ENCODE assay signal across 8 mouse cellular contexts in the genomic region with DNA sequence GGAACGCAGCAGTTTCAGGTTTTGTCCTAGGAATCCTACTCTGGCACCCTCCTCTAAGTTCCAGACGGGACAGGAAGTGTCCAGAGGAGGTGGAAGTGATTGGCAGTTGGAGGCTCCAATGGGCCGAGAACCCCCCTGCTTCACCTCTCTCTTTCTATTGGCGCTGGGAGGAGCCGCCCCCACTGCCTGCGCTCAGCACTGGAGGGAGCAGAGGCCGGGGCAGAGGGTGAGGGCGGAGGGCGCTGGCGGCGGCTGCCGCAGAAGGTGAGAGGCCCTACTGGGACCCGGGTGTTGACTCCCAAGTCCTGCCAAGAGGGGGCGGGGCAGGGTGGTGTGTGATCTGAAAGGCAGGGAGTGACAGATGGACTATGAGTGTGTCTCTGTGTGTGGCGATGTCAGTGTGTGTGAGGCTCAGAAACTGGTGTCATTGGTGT. TPM values are rescaled to one million over a fixed set of nuclear protein-coding genes. Genes with fewer than 3 reads are reported as not detected.
A peak's percentile ranks its signal among the peaks of the same experiment; 100 is the strongest.
DNase-seq lines count a peak whose midpoint lies in the region; ATAC-seq lines count a peak whose summit lies in the region.

No protein-coding gene starts in this region.

- H3K27ac ChIP-seq in forebrain, embryonic 13.5 days = peak overlapping the region; percentile 26; the same call in 1 of the 2 replicates
- peak overlapping the region; percentile 90 for H3K27ac ChIP-seq in lung, embryonic 15.5 days

- peak; percentile 97 for DNase-seq in Muller cell, postnatal 12 days (ENCODE audit: inconsistent ontology term)
- peak; percentile 90 for DNase-seq in cerebellum, adult 11 months
- DNase-seq in heart, postnatal 25 days (ENCODE audit: low spot score) = peak; percentile 94
- peak; percentile 59 to 74 for DNase-seq in layer of hippocampus, adult 18-20 months (ENCODE audit: low spot score in 2 of 2)
- peak; percentile 88 for DNase-seq in ovary, postnatal 10 days (ENCODE audit: low spot score)
- DNase-seq in thymus, postnatal 25 days = peak; percentile 63

- peak overlapping the region; percentile 37 for H3K4me3 ChIP-seq in forebrain, embryonic 13.5 days
- H3K4me3 ChIP-seq in lung, embryonic 15.5 days = peak overlapping the region; percentile 49

- no peaks in the 10 kb centered on the region for H3K36me3 ChIP-seq in forebrain, embryonic 13.5 days (ENCODE audit: poor library complexity, severe bottlenecking)
- 0 out of 2 replicates have a peak, but pooled peaks cover 6% of the 10 kb centered on the region for H3K36me3 ChIP-seq in lung, embryonic 15.5 days

- no peaks in the 10 kb centered on the region for H3K9me3 ChIP-seq in forebrain, embryonic 13.5 days (replicated peaks)
- H3K9me3 ChIP-seq in lung, embryonic 15.5 days = no peaks in the 10 kb centered on the region

- H3K9ac ChIP-seq in forebrain, embryonic 13.5 days = peak overlapping the region; percentile 60
- peak overlapping the region; percentile 51 for H3K9ac ChIP-seq in lung, embryonic 15.5 days

- under 1% methylated on average over 15 of the region's 15 CpGs for WGBS in forebrain, embryonic 13.5 days
- 0% methylated on average over 15 of the region's 15 CpGs for WGBS in lung, embryonic 15.5 days

- intact Hi-C loops in heart, postnatal 25 days (cut with DNase I) = no loop called here

- peak overlapping the region; percentile 62 for H3K4me2 ChIP-seq in forebrain, embryonic 13.5 days
- peak overlapping the region; percentile 64 for H3K4me2 ChIP-seq in lung, embryonic 15.5 days

- no peaks in the 10 kb centered on the region for H3K27me3 ChIP-seq in forebrain, embryonic 13.5 days
- no peaks in the 10 kb centered on the region for H3K27me3 ChIP-seq in lung, embryonic 15.5 days

- peak; percentile 70 for ATAC-seq in forebrain, embryonic 13.5 days
- peak; percentile 90 for ATAC-seq in lung, embryonic 15.5 days (ENCODE audit: borderline replicate concordance, extremely low read depth, low FRiP score, low TSS enrichment)

- H3K4me1 ChIP-seq in forebrain, embryonic 13.5 days = peaks cover 37% of the 10 kb centered on the region
- H3K4me1 ChIP-seq in lung, embryonic 15.5 days = peaks cover 46% of the 10 kb centered on the region

RNA-seq across cellular contexts. Expression of a gene that starts 4.3 kb away (rescaled TPM):
- 47.5 and 55.4 TPM in 2 replicates for polyA plus RNA-seq in forebrain, embryonic 13.5 days (2015; fragmentation: Nextera tagmentation; extraction: Ambion mirVana)
- 10 to 100 TPM; 18.0 to 19.6 TPM for total RNA-seq in heart, postnatal 25 days (2021)
- 10 to 100 TPM; 36.9 to 44.0 TPM for total RNA-seq in layer of hippocampus, adult 18-20 months (2021)
- 75.5 and 80.2 TPM in 2 replicates for polyA plus RNA-seq in lung, embryonic 15.5 days (2015; fragmentation: Nextera tagmentation; extraction: Ambion mirVana)

RNA-seq across cellular contexts. Expression of a gene that starts 5.3 kb away (rescaled TPM):
- 16.2 and 17.5 TPM in 2 replicates for polyA plus RNA-seq in forebrain, embryonic 13.5 days (2015; fragmentation: Nextera tagmentation; extraction: Ambion mirVana)
- 10 to 100 TPM; 52.1 to 52.9 TPM for total RNA-seq in heart, postnatal 25 days (2021)
- total RNA-seq in layer of hippocampus, adult 18-20 months (2021) = 10 to 100 TPM; 52.2 to 54.3 TPM
- polyA plus RNA-seq in lung, embryonic 15.5 days (2015; fragmentation: Nextera tagmentation; extraction: Ambion mirVana) = 29.2 and 30.8 TPM in 2 replicates

RNA-seq across cellular contexts. Expression of a gene that starts 13.7 kb away (rescaled TPM):
- 159 and 175 TPM in 2 replicates for polyA plus RNA-seq in forebrain, embryonic 13.5 days (2015; fragmentation: Nextera tagmentation; extraction: Ambion mirVana)
- 10 to 100 TPM; 11.6 to 17.2 TPM for total RNA-seq in heart, postnatal 25 days (2021)
- 100 to 1,000 TPM; 125 to 135 TPM for total RNA-seq in layer of hippocampus, adult 18-20 months (2021)
- polyA plus RNA-seq in lung, embryonic 15.5 days (2015; fragmentation: Nextera tagmentation; extraction: Ambion mirVana) = 28.8 and 30.5 TPM in 2 replicates

RNA-seq across cellular contexts. Expression of a gene that starts 29.4 kb away (rescaled TPM):
- polyA plus RNA-seq in forebrain, embryonic 13.5 days (2015; fragmentation: Nextera tagmentation; extraction: Ambion mirVana) = 0.26 TPM in 2 replicates
- not detected for total RNA-seq in heart, postnatal 25 days (2021)
- total RNA-seq in layer of hippocampus, adult 18-20 months (2021) = not detected
- polyA plus RNA-seq in lung, embryonic 15.5 days (2015; fragmentation: Nextera tagmentation; extraction: Ambion mirVana) = not detected in 2 replicates

RNA-seq across cellular contexts. Expression of a gene that starts 37.3 kb away (rescaled TPM):
- polyA plus RNA-seq in forebrain, embryonic 13.5 days (2015; fragmentation: Nextera tagmentation; extraction: Ambion mirVana) = 259 and 262 TPM in 2 replicates
- total RNA-seq in heart, postnatal 25 days (2021) = 10 to 100 TPM; 74.8 to 79.9 TPM
- total RNA-seq in layer of hippocampus, adult 18-20 months (2021) = 100 to 1,000 TPM; 150 to 151 TPM
- 133 and 136 TPM in 2 replicates for polyA plus RNA-seq in lung, embryonic 15.5 days (2015; fragmentation: Nextera tagmentation; extraction: Ambion mirVana)

Comparison
In these comparisons a context has a peak if more than half of its experiments do, and no peak if none do; other contexts are left out.
1. Peak in every context shown above with its lines: DNase-seq, ATAC-seq, H3K4me3 ChIP-seq and H3K27ac ChIP-seq.
2. RNA of a gene that starts 13.7 kb away (total RNA-seq): 125 to 135 TPM in layer of hippocampus, adult 18-20 months; 11.6 to 17.2 TPM in heart, postnatal 25 days; every median in the first group is over 4 times any median in the second.